Mouse (Mus musculus) neutrophil, adult 59 days (primary cell): ENCODE data around the gene Olfr91. TPM values are rescaled to one million over a fixed set of nuclear protein-coding genes. Genes with fewer than 3 reads are reported as not detected.

Source experiments
- total RNA-seq, 2 experiments: library from RNA; stranded (reverse); gene quantifications; 1 replicate in 1 of 2; 2 replicates in 1 of 2; pipeline ENCODE4 v1.2.4; 2023

Gene Olfr91
- total RNA-seq = not detected

DNA sequence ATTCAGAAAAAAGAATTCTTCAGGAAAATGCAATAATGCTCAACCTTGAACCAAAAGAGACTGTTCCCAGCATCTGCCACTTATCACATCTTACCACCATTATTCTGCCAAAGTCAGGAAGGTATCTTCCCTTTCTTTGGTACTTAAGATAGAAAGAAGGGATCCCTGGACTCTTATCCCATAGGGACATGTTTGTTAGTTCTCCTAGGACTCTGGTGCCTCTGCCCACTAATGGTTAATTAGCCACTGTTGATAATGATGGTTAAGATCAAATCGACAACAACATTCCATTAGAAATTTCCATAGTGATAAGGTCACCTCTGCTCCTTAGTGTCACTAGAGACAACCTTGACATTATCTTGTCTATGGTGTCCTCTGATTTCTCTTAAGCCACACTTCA, at the start of gene Olfr91:
Olfr91 (minus strand) TSS at position 101 of the 400 bp plus-strand sequence.

DNA sequence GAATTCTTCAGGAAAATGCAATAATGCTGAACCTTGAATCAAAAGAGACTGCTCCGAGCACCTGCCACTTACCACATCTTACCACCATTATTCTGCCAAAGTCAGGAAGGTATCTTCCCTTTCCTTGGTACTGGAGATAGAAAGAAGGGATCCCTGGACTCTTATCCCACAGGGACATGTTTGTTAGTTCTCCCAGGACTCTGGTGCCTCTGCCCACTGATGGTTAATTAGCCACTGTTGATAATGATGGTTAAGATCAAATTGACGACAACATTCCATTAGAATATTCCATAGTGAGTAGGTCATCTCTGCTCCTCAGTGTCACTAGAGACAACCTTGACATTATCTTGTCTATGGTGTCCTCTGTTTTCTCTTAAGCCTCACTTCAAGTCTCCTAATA, 21.9 kb upstream of the Olfr91 start, which contains the start of gene Olfr92:
Olfr92 (minus strand) TSS at position 101 of the 400 bp plus-strand sequence.

DNA sequence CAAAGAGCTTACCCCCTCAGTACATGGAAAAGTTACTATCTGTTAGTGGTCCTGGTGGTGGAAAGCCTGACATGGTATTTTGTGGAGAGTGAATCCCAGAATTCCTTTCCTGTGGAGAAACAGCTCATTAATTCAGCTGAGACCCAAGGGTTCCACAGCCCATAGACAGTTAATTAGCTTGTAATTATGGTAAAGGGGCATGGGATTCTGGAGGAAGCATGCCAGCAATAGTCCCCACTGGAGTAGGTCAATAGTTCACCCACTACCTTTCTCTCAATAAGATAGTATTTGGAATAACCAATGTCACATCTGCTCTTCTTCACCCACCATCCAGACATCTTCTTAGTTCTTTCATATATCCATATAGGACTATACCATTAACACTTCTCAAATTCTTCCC, 9.7 kb downstream of the Olfr91 start, which contains the start of gene Olfr90:
Olfr90 (minus strand) TSS at position 101 of the 400 bp plus-strand sequence.

DNA sequence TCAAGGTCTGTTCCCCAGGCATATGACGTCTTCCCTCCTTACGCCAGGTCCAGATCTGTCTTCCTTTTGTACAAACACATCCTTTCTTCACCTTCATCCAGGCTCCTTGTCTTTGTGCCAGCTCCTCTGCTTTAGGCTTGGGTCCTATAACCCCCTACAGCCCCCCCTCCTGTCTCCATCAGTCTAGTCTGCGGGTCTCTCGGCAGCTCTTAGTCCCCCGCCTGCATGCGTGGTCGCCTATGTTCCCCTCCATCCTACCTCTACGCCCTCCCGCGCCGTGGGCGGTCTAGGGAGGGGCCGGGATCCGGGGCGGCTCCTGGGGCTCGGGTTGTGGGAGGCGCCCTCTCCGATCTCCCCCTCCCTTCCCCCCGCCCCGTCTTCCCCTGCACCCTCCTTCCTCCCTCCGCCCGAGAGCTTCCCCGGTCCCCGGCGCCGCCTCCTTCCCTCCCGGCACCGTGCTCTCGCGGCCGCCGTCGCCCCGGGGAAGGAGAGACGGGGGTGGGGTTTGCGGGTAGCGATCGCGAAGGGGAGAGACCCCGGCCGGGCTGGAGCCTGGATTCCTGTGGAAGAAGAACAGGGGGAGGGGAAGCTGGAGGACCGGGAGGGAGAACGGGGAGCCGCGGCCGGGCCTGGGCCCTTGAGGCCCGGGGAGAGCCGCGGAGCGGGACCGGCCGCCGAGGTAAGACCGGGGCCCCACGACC, 52.3 kb downstream of the Olfr91 start, which contains the start of gene Gabbr1:
Gabbr1 (plus strand) TSS at position 356 of the 701 bp plus-strand sequence.

Other genes starting within 250 kb of the Olfr91 start
- not detected for gene Trim15, start 231.1 kb downstream of the Olfr91 start, total RNA-seq
- 1 to 10 TPM; 3.2 to 7.3 TPM for gene Trim10, start 228.7 kb downstream of the Olfr91 start, total RNA-seq
- not detected for gene Trim40, start 208.2 kb downstream of the Olfr91 start, total RNA-seq
- not detected for gene Trim31, start 200.2 kb downstream of the Olfr91 start, total RNA-seq
- not detected for gene Rnf39, start 155.4 kb downstream of the Olfr91 start, total RNA-seq
- 10 to 100 TPM; 35.3 to 41.2 TPM for gene Ppp1r11, start 146.5 kb downstream of the Olfr91 start, total RNA-seq
- gene Znrd1, start 139.7 kb downstream of the Olfr91 start, total RNA-seq = 10 to 100 TPM; 30.2 to 31.6 TPM
- 1 to 10 TPM in 1 of 2 experiments, under 1 TPM in 1; 0.71 to 1.4 TPM for gene Znrd1as, start 139.7 kb downstream of the Olfr91 start, total RNA-seq
- gene 2410137M14Rik, start 117.0 kb downstream of the Olfr91 start, total RNA-seq = not detected
- gene H2-M5, start 108.7 kb downstream of the Olfr91 start, total RNA-seq = not detected
- not detected for gene Zfp57, start 97.1 kb downstream of the Olfr91 start, total RNA-seq
- gene Mog, start 74.9 kb downstream of the Olfr91 start, total RNA-seq = not detected
- 100 to 1,000 TPM; 119 to 127 TPM for gene Gabbr1, start 52.3 kb downstream of the Olfr91 start, total RNA-seq
- not detected for gene Olfr90, start 9.8 kb downstream of the Olfr91 start, total RNA-seq
- gene Olfr92, start 21.8 kb upstream of the Olfr91 start, total RNA-seq = not detected
- gene Olfr93, start 63.2 kb upstream of the Olfr91 start, total RNA-seq = not detected
- not detected for gene Ubd, start 95.6 kb upstream of the Olfr91 start, total RNA-seq
- not detected for gene Olfr94, start 102.7 kb upstream of the Olfr91 start, total RNA-seq
- gene Olfr95, start 114.8 kb upstream of the Olfr91 start, total RNA-seq = not detected
- gene Olfr96, start 121.9 kb upstream of the Olfr91 start, total RNA-seq = not detected
- not detected for gene Olfr97, start 139.1 kb upstream of the Olfr91 start, total RNA-seq
- gene Olfr98, start 165.5 kb upstream of the Olfr91 start, total RNA-seq = not detected
- gene H2-M3, start 171.9 kb upstream of the Olfr91 start, total RNA-seq = 1 to 10 TPM; 5.8 to 6.0 TPM
- not detected for gene Olfr99, start 185.2 kb upstream of the Olfr91 start, total RNA-seq
- gene Olfr101, start 206.0 kb upstream of the Olfr91 start, total RNA-seq = not detected
- gene Olfr102, start 218.8 kb upstream of the Olfr91 start, total RNA-seq = not detected
- gene Olfr103, start 241.4 kb upstream of the Olfr91 start, total RNA-seq = not detected